Mouse (Mus musculus) embryonic fibroblast, embryonic 13.5 days (primary cell): Measurements from ENCODE around the gene Gm45623. TPM values are rescaled to one million over a fixed set of nuclear protein-coding genes. Genes with fewer than 3 reads are reported as not detected.

Experiments
- H3K27ac ChIP-seq: 2 replicates; pipeline ENCODE4 v1.5.1; 2012; ENCODE audit warnings: low read length, control low read depth, inconsistent platforms; ENCODE audit not compliant: insufficient read depth
- H3K4me1 ChIP-seq: 2 replicates; pipeline ENCODE4 v1.6.1; 2011; ENCODE audit warnings: low read length; ENCODE audit not compliant: control insufficient read depth, insufficient read depth
- H3K4me3 ChIP-seq: 2 replicates; pipeline ENCODE4 v1.5.1; 2011; ENCODE audit warnings: mild to moderate bottlenecking, control low read depth, low read length; ENCODE audit not compliant: insufficient read depth
- CTCF ChIP-seq: IDR thresholded peaks from 2 replicates; pipeline ENCODE4 v1.5.1; 2011; ENCODE audit warnings: mild to moderate bottlenecking, control low read depth, low read length, moderate library complexity, borderline replicate concordance; ENCODE audit not compliant: insufficient read depth
- POLR2A ChIP-seq: IDR thresholded peaks from 2 replicates; pipeline ENCODE4 v1.6.1; 2011; ENCODE audit warnings: low read depth, mild to moderate bottlenecking, control low read depth, low read length, moderate library complexity
- polyA plus RNA-seq: library from polyadenylated mRNA; stranded (reverse); fragments of >200 nt; gene quantifications from 2 replicates; pipeline ENCODE4 v1.2.4, GENCODE M21; 2011; ENCODE audit warnings: low read depth; ENCODE audit not compliant: missing spikeins, insufficient read length

Gene Gm45623
- polyA plus RNA-seq = not detected in 2 replicates

DNA sequence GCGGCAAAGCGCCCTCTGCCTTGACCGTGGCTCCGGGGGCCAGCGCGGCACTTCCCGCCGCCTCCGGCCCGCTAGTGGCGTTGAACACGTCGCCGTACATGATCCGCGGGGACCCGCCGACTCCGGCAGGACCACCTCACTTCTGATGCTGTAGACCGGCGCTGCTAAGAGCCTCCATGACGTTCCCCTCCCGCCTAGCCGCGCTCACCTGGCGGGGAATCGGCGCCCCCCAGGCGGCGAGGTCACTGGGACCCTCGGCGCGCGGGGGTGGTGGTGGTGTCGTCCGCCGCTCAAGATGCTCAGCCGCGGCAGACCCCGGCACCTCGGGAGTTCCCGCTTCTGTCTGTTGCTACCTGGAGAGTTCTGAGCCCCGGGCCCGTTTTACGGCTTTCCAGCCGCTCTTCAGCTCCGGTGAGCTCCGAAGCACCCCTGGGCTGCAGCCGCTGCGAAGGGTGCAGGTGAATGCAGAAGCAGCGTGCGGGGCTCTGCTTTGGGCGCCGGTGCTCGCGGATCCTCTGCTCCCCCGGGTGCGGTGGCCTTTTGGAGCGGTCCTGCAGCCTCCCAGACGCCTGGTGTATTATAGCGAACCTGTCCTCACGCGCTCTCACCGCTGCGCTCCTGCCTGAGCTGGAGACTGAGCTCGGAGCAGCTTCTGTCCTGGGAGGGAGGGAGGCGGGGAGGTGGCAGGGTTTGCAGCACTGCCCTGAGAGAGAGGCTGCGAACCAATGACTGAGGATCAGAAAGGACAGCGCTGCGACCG, at the start of gene Gm45623:
TSS of gene Gm45623 (minus strand) at position 636 of the 760 bp plus-strand sequence.
- H3K4me3 ChIP-seq = no peak within 1 kb of the TSS
- TF ChIP-seq CTCF = no peak
- no peak within 1 kb of the TSS for H3K27ac ChIP-seq

DNA sequence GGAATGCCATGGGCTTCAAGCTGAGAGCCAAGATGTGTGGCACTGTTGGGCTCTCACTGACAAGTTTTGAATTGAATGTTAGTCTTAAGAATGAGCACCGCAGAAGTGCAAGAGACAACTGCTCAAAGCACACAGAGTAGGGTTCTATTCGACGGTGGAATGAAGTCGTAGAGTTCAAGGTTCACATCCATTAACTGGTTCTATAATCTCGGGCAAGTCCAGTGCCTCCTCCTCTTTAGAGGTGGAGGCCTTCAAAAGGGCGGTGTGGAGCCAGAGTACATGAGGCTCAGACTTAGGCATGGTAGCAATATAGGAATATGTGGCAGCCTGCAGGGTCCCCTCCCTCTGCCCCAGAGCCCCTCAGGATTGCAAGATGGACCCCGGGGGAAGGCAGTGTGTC, 43.8 kb upstream of the Gm45623 start:
- H3K4me3 ChIP-seq = no peak overlapping the region
- H3K27ac ChIP-seq = no peak overlapping the region
- no peaks in the 10 kb centered on the region for H3K4me1 ChIP-seq
- TF ChIP-seq CTCF = no peak

More for the DNA sequence above, at the start of gene Gm45623:
- no peaks in the 10 kb centered on the region for H3K4me1 ChIP-seq

DNA sequence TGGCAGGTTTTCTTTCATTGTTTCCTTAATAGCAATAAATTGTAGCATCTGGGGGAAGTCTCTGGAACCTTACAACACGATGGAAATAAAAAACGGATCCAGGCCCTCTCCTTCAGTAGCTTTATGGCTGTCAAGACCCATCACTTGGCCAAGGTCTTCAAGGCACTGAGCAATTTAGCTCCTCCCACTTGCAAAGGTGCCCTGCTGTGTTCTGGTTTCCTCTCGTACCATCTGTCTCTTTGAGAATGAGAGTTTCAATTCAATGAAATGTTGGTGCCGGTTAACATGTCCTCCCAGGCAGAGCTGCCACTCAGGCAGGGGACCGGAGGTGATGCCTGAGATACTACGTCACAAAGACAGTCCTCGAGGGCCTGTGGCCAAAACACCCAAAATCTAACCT, 41.9 kb upstream of the Gm45623 start:
- no peak for TF ChIP-seq CTCF
- no peaks in the 10 kb centered on the region for H3K4me1 ChIP-seq
- H3K27ac ChIP-seq = no peak overlapping the region
- H3K4me3 ChIP-seq = no peak overlapping the region

DNA sequence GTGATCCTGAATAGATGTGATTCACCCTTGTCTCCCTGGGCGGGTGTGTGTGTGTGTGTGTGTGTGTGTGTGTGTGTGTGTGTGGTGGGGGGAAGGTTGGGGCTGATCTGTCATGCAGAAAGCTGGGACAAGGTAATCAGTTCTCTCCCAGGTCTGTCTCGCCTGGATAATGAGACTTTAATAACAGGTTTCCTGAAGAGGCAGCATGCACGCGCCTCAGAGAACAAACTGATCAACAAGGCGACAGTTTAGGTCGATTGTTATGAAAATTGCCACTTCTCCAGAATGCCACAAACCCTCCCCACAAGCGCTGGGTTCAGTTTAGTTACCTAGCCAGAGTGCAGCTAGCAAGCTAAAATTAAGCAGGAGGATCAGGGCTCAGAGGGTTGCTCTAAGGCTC, 40.8 kb upstream of the Gm45623 start:
- no peaks in the 10 kb centered on the region for H3K4me1 ChIP-seq
- TF ChIP-seq CTCF = no peak
- no peak overlapping the region for H3K27ac ChIP-seq
- no peak overlapping the region for H3K4me3 ChIP-seq

DNA sequence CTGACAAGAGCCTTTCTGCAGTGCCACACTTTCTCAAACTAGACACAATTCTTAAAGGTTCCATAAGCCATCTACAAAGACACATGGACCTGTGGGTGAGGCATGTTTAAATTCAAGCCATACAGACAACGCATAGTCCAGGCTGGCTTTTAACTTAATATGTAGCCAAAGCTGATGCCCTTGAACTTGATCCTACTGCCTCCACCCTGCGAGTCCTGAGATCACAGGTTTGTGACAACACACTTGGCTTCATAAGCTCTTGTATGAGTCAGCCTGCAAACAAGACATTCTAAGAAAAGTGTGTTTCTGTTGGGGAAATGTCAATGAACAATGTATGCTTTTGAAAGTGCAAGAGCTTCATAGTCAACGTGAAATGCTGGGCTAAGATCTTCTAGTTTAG, 39.2 kb upstream of the Gm45623 start:
- TF ChIP-seq CTCF = no peak
- Histone ChIP-seq H3K4me3 (no peak overlapping the region), H3K27ac (no peak overlapping the region), H3K4me1 (no peaks in the 10 kb centered on the region)

DNA sequence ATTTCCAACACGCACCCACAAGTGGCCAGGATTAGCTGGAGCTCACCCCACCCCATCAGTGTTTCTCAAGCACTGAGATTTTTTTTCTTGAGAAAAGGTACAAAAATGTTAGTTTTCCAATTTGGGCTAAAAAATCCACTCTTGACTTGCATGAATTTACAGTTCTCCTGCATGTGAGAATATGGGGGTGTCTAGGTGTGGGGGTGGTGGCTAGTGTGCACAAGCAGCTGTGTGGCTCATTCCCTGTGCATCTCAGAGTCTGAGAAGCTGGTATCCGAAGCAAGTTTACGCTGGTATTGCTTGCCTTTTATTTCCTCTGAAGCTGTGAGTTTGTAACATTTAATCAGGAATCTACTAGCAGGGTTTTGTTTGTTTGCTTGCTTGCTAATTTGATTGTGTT, 37.1 kb upstream of the Gm45623 start:
- Histone ChIP-seq H3K27ac (no peak overlapping the region), H3K4me1 (no peaks in the 10 kb centered on the region), H3K4me3 (no peak overlapping the region)
- TF ChIP-seq CTCF (no peak), POLR2A (no peak)

DNA sequence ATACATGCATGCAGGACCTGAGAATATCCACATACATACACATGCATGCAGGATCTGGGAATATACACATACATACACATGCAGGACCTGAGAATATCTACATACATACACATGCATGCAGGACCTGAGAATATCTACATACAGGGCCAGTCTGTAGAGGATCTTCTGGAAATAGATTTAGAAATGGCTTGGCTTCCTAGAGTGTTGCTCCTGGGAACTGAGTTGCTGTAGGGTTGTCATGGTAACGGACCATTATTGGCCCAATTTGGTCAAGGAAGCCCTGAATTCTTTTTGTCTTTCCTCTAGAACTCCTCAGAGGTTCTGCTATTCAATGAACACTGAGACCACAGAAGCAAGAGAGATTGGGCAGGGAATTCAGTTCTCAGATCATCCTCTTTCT, 29.0 kb upstream of the Gm45623 start:
- TF ChIP-seq CTCF = no peak
- no peak for TF ChIP-seq POLR2A

DNA sequence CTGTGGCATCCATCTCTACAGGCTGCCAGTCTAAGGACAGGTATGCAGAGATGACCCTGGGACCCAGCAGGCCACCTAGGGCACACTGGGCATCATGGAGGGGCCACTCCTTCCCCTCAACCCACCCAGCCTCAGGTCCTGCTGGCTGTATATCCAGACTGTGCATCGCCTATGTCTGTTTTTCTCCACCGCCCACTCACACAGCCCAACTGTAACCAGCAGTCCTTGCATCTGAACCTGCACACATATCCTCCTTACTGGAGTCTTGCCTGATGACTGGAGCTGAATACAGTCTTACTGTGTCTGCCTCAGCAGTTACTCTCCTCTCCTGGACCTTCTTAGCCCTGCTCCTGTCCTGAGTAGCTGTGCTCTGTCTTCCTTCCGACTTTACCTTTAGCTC, 28.1 kb upstream of the Gm45623 start:
- no peak for TF ChIP-seq POLR2A
- no peak for TF ChIP-seq CTCF
- Histone ChIP-seq H3K4me3 (no peak overlapping the region), H3K4me1 (no peaks in the 10 kb centered on the region), H3K27ac (no peak overlapping the region)

More for the DNA sequence above, 29.0 kb upstream of the Gm45623 start:
- Histone ChIP-seq H3K27ac (no peak overlapping the region), H3K4me3 (no peak overlapping the region), H3K4me1 (no peaks in the 10 kb centered on the region)

DNA sequence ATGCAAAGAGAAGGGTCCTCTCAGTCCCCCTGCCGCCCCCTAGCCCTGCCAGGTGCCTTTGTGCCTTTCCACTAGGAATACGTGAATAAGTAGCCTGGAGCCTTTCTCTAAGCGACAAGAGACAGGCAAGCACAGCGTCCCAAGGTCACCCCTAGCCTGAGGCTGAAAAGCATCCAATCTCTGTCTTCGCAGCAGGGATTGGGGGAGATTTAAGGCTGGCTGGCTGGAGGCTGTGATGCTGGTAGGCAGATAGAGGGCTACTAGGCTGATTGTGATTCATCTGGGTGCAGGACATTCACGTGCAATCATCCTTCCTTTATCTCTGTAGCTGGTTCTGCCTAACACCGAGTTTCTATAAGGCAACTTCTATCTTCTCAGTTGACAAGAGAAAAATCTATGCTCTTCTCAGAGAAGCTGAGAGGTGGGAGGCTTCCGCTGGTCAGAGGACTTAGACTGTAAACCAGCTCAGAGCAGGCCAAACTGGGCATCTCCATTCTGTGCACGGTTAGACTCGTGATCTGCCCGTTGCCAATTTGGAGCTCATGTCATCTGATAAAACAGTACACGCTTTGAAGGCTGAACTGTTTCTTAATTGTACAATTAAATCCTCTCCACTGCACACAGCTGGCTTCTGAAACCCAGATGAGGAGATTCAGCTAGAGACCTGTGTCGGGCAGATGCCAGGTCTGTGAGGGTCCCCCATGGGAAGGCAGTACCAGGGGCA, 27.3 kb upstream of the Gm45623 start:
- Histone ChIP-seq H3K27ac (no peak overlapping the region), H3K4me3 (no peak overlapping the region), H3K4me1 (no peaks in the 10 kb centered on the region)
- TF ChIP-seq POLR2A (no peak), CTCF (no peak)

DNA sequence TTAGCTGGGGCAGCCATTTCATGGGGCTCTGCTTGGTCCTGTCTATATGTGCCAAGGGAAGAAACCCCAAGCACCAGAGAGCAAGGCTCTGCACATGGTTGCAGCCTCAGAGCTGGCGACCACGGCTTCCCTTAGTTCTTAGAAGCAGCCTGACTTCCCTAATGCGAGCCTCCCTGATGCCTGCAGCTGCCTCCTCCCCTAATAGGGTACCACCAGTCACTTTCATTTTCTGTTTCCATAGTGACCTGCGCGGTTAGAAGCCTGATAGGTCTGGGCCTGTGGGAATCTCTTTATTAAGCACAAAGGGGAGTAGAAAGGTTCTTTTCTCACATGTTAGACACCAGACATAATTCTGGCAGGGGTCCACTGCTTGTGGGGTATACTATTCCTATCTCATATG, 20.7 kb upstream of the Gm45623 start:
- H3K4me1 ChIP-seq = no peaks in the 10 kb centered on the region
- H3K4me3 ChIP-seq = no peak overlapping the region
- TF ChIP-seq CTCF = no peak
- no peak for TF ChIP-seq POLR2A
- H3K27ac ChIP-seq = no peak overlapping the region

DNA sequence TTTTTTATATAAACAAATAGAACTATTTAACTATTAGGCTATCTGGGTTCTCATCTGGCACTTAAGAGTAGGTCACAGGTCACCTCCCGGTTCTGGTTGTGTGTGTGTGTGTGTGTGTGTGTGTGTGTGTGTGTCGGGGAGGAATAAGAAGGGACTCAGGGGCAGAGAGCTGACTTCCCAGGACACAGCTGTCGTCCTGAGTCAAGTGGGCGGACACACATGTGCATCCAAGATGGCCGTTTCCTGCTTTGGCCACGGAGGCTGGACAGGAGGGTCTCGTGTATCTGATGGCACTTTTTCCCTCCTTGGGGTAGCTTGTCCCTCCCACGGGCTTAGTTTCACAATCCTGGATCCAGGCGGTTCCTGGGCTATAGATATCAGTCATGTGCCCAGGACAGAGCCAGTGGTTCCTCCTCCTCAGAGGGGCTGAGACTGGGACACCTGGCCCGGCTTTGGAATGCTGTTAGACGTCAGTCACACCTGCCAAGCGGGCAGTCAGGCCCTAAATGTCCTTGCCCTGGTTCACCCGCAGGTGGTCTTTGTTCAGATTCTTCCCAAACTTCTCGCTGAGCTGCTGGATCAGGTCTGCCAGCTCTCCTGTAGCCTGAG, 19.7 kb upstream of the Gm45623 start:
- Histone ChIP-seq H3K27ac (no peak overlapping the region), H3K4me3 (no peak overlapping the region), H3K4me1 (no peaks in the 10 kb centered on the region)
- TF ChIP-seq CTCF (no peak), POLR2A (no peak)
